Mouse (Mus musculus): ENCODE measurements at regions not wholly inside any gene's neighbourhood (a gene's known extent, or its start where the extent isn't known, plus 50 kb on each side); places are given as distances from the start of the nearest gene placed in this dataset.

DNA sequence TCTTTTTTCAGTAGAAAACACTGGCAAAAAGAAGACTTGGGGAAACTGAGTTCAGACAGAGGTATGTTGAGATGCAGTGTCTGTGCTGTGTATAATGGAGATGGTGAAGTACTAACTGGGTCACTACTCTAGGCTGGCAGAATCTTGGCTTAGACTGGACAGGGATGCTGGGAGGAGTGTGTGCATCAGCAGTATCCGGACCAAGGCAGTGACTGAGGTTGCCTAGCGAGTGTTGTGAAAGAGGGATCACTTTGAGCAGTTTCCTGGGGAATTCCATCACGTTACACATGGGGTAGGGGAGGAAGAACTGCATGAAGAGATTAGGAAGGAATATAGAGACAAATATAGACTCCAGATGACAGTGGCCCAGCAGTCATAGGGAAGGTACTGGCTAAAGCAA is 87.9 kb upstream of the Itprid2 start:
- DNase-seq (ENCODE audit: low spot score in 2 of 2), result no peak

GRCm38 (mm10) chr2:79548039-79548600 is 87.0 kb upstream of the Itprid2 start:
- no peak for DNase-seq (ENCODE audit: low spot score in 2 of 2)

- no peak for DNase-seq (ENCODE audit: low spot score in 2 of 2)
Measured at GRCm38 (mm10) chr2:79549781-79550180, 85.4 kb upstream of the Itprid2 start.

DNA sequence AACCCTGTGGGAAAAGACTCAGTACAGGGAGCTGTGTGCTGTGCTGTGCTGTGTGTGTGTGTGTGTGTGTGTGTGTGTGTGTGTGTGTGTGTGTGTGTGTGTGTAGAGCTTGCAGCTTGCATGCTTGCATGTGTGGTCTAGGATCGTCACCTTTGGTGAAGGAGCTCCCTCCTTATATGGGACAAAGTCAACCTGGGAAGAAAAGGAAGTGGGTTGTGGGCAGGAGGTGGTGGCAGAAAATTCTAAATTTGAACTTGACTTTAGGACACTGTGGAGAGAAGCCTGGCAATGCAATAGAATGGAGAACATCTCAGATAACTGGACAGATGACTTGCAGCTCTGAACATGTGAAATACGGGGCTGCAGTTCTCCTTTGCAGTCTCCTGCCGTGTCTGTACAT is 84.7 kb upstream of the Itprid2 start:
- DNase-seq (ENCODE audit: low spot score in 2 of 2), result no peak

GRCm38 (mm10) chr2:79552481-79552880 is 82.7 kb upstream of the Itprid2 start:
- DNase-seq (ENCODE audit: low spot score in 2 of 2), result no peak

GRCm38 (mm10) chr2:79555395-79555794 is 79.8 kb upstream of the Itprid2 start:
- no peak for DNase-seq (ENCODE audit: low spot score in 2 of 2)

GRCm38 (mm10) chr2:79557361-79557760 is 77.8 kb upstream of the Itprid2 start:
- no peak for DNase-seq (ENCODE audit: low spot score in 2 of 2)

- no peak for DNase-seq (ENCODE audit: low spot score in 2 of 2)
Measured at GRCm38 (mm10) chr2:79566280-79566933, 68.7 kb upstream of the Itprid2 start.

DNA sequence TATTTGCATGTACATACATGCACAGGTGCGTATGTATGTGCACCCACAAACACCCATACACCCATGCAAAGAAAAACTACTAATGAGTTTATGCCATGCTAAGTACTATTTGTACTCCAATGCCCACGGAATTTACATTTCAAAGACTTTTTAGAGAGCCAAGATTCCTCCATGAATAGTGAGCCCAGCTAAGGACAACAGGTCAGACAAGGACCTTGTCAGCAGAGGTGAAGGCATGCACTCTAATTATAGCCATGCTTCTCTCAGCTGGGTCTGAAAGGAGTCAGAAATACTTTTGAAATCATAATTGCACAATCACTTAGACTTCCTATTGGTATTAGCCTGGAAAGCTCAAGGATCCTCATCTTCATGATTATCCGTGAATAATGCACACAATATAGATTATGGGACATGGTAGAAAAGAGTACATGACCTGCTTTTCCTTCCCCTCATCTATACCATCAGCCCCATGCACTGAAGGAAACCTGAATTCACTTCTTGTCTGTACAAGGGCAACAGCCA is 67.7 kb upstream of the Itprid2 start:
- DNase-seq (ENCODE audit: low spot score in 2 of 2), result no peak

DNA sequence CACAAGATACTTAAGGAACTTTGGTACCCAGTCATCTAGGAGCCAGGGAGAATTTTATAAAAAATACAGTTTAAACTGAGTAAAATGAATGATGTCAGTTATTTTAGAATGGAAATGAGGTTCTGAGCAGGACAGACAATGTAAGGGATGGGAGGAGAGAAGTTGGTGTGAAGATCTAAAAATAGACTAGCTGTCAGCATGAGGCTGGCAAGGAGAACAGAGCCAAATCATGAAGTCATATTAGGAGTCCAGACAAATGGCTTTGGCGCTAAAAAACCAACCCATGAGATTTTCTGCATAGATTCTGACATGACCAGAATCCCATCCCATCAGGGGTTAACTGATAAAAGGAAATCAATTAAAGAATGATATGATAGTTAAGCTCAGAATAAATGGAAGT is 65.5 kb upstream of the Itprid2 start:
- DNase-seq (ENCODE audit: low spot score in 2 of 2), result no peak

DNA sequence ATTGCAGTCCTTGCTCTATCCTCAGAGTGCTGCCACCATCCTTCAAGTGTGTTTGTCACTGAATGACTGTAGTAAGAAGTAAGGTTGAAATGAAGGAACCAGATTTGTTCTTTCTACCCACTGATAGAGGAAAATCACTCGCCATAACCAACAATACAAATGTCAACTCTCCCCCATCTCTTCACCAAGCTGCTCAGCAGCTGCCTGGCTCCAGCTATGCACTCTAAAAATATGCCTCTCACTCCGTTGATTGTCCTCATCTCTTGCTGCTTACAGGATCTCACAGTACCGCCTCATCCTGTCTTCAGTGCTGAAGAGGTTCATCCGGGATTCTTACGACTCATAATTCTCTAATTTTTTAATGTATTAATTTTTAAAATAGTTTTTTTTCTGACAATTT is 63.2 kb upstream of the Itprid2 start:
- DNase-seq (ENCODE audit: low spot score in 2 of 2), result no peak

DNA sequence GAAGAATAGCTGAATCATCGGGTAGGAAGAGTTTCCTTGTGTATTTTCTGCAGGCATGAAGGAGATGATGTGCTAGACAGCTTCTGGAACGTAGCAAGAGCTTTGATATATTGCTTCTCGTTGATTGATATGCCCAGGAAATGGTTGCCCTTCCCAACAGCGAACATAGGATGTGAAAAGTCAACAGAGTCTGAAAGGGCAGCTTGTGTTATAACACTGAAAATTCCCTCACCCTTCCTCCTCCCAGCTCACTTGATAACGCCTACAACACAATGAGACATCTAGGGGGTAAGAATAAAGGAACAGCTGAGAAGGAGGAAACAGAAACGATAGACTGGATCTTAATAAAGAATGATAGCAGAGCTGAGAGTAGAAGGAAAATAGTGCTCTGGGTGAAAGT is 60.1 kb upstream of the Itprid2 start:
- no peak for DNase-seq (ENCODE audit: low spot score in 2 of 2)

- DNase-seq (ENCODE audit: low spot score in 2 of 2), result no peak
Measured at GRCm38 (mm10) chr2:79585022-79585774, 50.0 kb upstream of the Itprid2 start.
